Mouse (Mus musculus) kidney, postnatal 0 days (tissue): ENCODE measurements around the gene Hnrnph3. TPM values are rescaled to one million over a fixed set of nuclear protein-coding genes. Genes with fewer than 3 reads are reported as not detected.
A peak's percentile ranks its signal among the peaks of the same experiment; 100 is the strongest.

ENCODE experiments used
- ATAC-seq: fragments of 200-750 bp; cut with Nextera tagmentation; replicated peaks from 2 replicates; pipeline ENCODE4 v1.8.0; 2017; ENCODE audit warnings: low read depth, moderate number of reproducible peaks, moderate TSS enrichment, moderate library complexity; ENCODE audit not compliant: low FRiP score
- DNase-seq: peaks from one replicate; pipeline ENCODE4 v3.0.0-alpha.2; 2016; ENCODE audit warnings: low spot score
- H3K27ac ChIP-seq: fragments of 300-500 bp; sonication (generic); 2 replicates; pipeline ENCODE4 v1.5.1; 2014; ENCODE audit warnings: mild to moderate bottlenecking
- H3K27me3 ChIP-seq: fragments of 300-500 bp; sonication (generic); 2 replicates; pipeline ENCODE4 v1.6.1; 2014; ENCODE audit warnings: low read length, mixed read lengths; ENCODE audit not compliant: insufficient read depth
- H3K36me3 ChIP-seq: fragments of 300-500 bp; sonication (generic); 2 replicates; pipeline ENCODE4 v1.6.1; 2014; ENCODE audit warnings: low read length, mixed read lengths; ENCODE audit not compliant: insufficient read depth
- H3K4me1 ChIP-seq: fragments of 300-500 bp; sonication (generic); replicated peaks from 2 replicates; pipeline ENCODE4 v1.6.1; 2014; ENCODE audit warnings: antibody characterized with exemption, low read length, mixed read lengths; ENCODE audit not compliant: insufficient read depth
- H3K4me2 ChIP-seq: fragments of 300-500 bp; sonication (generic); 2 replicates; pipeline ENCODE4 v1.6.1; 2014; ENCODE audit warnings: mild to moderate bottlenecking, low read length, moderate library complexity, mixed read lengths
- H3K4me3 ChIP-seq: fragments of 300-500 bp; sonication (generic); replicated peaks from 2 replicates; pipeline ENCODE4 v1.5.1; 2014; ENCODE audit warnings: low read depth, low read length
- H3K9ac ChIP-seq: fragments of 300-500 bp; sonication (generic); 2 replicates; pipeline ENCODE4 v1.6.1; 2014; ENCODE audit warnings: low read depth, low read length
- H3K9me3 ChIP-seq: fragments of 300-500 bp; sonication (generic); replicated peaks from 2 replicates; pipeline ENCODE4 v1.6.1; 2016; ENCODE audit warnings: low read length, inconsistent platforms, mixed read lengths
- CTCF ChIP-seq: IDR thresholded peaks from 2 replicates; pipeline ENCODE4 v1.5.1; 2016; ENCODE audit warnings: antibody characterized with exemption, low read depth, mild to moderate bottlenecking, moderate library complexity
- WGBS: fragments of 180-500 bp; shearing (Covaris S2); extraction: QIAGEN DNeasy Blood & Tissue Kit; methylation state at CpG from one replicate; pipeline ENCODE4 v1.1.7; 2014; 5-methylcytosine and 5-hydroxymethylcytosine counted together
- polyA plus RNA-seq: library from polyadenylated mRNA; unstranded; fragments of >200 nt; fragmentation: Nextera tagmentation; extraction: Ambion mirVana; gene quantifications from 2 replicates; pipeline ENCODE4 v1.2.1, GENCODE M21; 2015

The Hnrnph3 gene
- polyA plus RNA-seq, 1 experiment from 2014 or later, result 56.7 TPM

GRCm38 (mm10) chr10:62984072-62984471, 39.9 kb downstream of the Hnrnph3 start:
- TF ChIP-seq CTCF, result no peak
- DNase-seq (no peak), ATAC-seq (no peak)
- Histone ChIP-seq H3K4me1 (0 out of 2 replicates have a peak, but pooled peaks cover 3% of the 10 kb centered on the region), H3K27me3 (no peaks in the 10 kb centered on the region), H3K36me3 (0 out of 2 replicates have a peak, but pooled peaks cover 10% of the 10 kb centered on the region), H3K4me3 (no peak overlapping the region), H3K9ac (no peak overlapping the region), H3K27ac (no peak overlapping the region), H3K9me3 (no peaks in the 10 kb centered on the region), H3K4me2 (no peak overlapping the region)
- WGBS, result 91% methylated on average over 11 of the region's 11 CpGs

- WGBS, result under 1% methylated on average over 69 of the region's 77 CpGs
- TF ChIP-seq CTCF, result peak; percentile 59
- DNase-seq (peak; percentile 85), ATAC-seq (peak; percentile 88)
- peak within 1 kb of the TSS; percentile 76 for H3K4me2 ChIP-seq
- 0 out of 2 replicates have a peak, but pooled peaks cover 10% of the 10 kb centered on the region for H3K36me3 ChIP-seq
- H3K27me3 ChIP-seq, result no peaks in the 10 kb centered on the region
- 0 out of 2 replicates have a peak, but pooled peaks cover 3% of the 10 kb centered on the region for H3K4me1 ChIP-seq
- peak within 1 kb of the TSS; percentile 89 for H3K9ac ChIP-seq
- H3K4me3 ChIP-seq, result peak within 1 kb of the TSS; percentile 84
- H3K9me3 ChIP-seq, result no peaks in the 10 kb centered on the region
- H3K27ac ChIP-seq, result peak within 1 kb of the TSS; percentile 65; the same call in 1 of the 2 replicates
These were observed 43.7 kb downstream of the Hnrnph3 start, which contains the start of gene Rufy2 for GRCm38 (mm10) chr10:62980039-62980954. Gene Rufy2, plus strand, starts transcription at chr10:62980223.

GRCm38 (mm10) chr10:62979667-62980038, 44.4 kb downstream of the Hnrnph3 start:
- TF ChIP-seq CTCF, result no peak
- H3K9me3 ChIP-seq, result no peaks in the 10 kb centered on the region
- H3K4me3 ChIP-seq, result peak overlapping the region; percentile 84
- H3K27ac ChIP-seq, result no peak overlapping the region
- 0 out of 2 replicates have a peak, but pooled peaks cover 3% of the 10 kb centered on the region for H3K4me1 ChIP-seq
- 5% methylated on average over 10 of the region's 10 CpGs for WGBS
- no peak for DNase-seq
- H3K9ac ChIP-seq, result peak overlapping the region; percentile 89
- H3K4me2 ChIP-seq, result peak overlapping the region; percentile 76
- no peak for ATAC-seq
- H3K27me3 ChIP-seq, result no peaks in the 10 kb centered on the region
- H3K36me3 ChIP-seq, result 0 out of 2 replicates have a peak, but pooled peaks cover 6% of the 10 kb centered on the region

GRCm38 (mm10) chr10:62971821-62972220, 52.2 kb downstream of the Hnrnph3 start:
- ATAC-seq, result peak; percentile 73
- peak; percentile 55 for TF ChIP-seq CTCF
- Histone ChIP-seq H3K27ac (no peak overlapping the region), H3K9ac (no peak overlapping the region), H3K4me3 (no peak overlapping the region), H3K9me3 (no peaks in the 10 kb centered on the region), H3K36me3 (no peaks in the 10 kb centered on the region), H3K4me2 (no peak overlapping the region), H3K27me3 (no peaks in the 10 kb centered on the region), H3K4me1 (no peaks in the 10 kb centered on the region)
- WGBS, result 56% methylated on average over 16 of the region's 16 CpGs
- DNase-seq, result peak; percentile 58

GRCm38 (mm10) chr10:62966291-62966690, 57.7 kb downstream of the Hnrnph3 start:
- H3K9ac ChIP-seq, result no peak overlapping the region
- no peak overlapping the region for H3K4me2 ChIP-seq
- ATAC-seq (peak; percentile 57; the same call in 1 of the 2 replicates), DNase-seq (peak; percentile 14)
- H3K4me1 ChIP-seq, result no peaks in the 10 kb centered on the region
- no peaks in the 10 kb centered on the region for H3K27me3 ChIP-seq
- peaks cover 20% of the 10 kb centered on the region for H3K36me3 ChIP-seq
- H3K27ac ChIP-seq, result peak overlapping the region; percentile 6; the same call in 1 of the 2 replicates
- no peak for TF ChIP-seq CTCF
- WGBS, result 66% methylated on average over 15 of the region's 15 CpGs
- no peaks in the 10 kb centered on the region for H3K9me3 ChIP-seq
- H3K4me3 ChIP-seq, result no peak overlapping the region

GRCm38 (mm10) chr10:62965796-62966195, 58.2 kb downstream of the Hnrnph3 start:
- no peaks in the 10 kb centered on the region for H3K9me3 ChIP-seq
- peak overlapping the region; percentile 6; the same call in 1 of the 2 replicates for H3K27ac ChIP-seq
- no peak overlapping the region for H3K4me2 ChIP-seq
- H3K9ac ChIP-seq, result no peak overlapping the region
- TF ChIP-seq CTCF, result no peak
- H3K27me3 ChIP-seq, result no peaks in the 10 kb centered on the region
- no peaks in the 10 kb centered on the region for H3K4me1 ChIP-seq
- peaks cover 22% of the 10 kb centered on the region for H3K36me3 ChIP-seq
- WGBS, result 78% methylated on average over 11 of the region's 11 CpGs
- DNase-seq (no peak), ATAC-seq (no peak)
- H3K4me3 ChIP-seq, result no peak overlapping the region

Other genes starting within 250 kb of the Hnrnph3 start
- 84.2 and 91.3 TPM in 2 replicates for gene Ccar1, start 231.9 kb downstream of the Hnrnph3 start, polyA plus RNA-seq
- gene Tet1, start 115.2 kb downstream of the Hnrnph3 start, polyA plus RNA-seq, result 17.3 and 18.0 TPM in 2 replicates
- 27.3 and 27.6 TPM in 2 replicates for gene Slc25a16, start 103.6 kb downstream of the Hnrnph3 start, polyA plus RNA-seq
- 9.0 and 12.7 TPM in 2 replicates for gene Dna2, start 77.2 kb downstream of the Hnrnph3 start, polyA plus RNA-seq
- 20.8 and 21.5 TPM in 2 replicates for gene Rufy2, start 44.0 kb downstream of the Hnrnph3 start, polyA plus RNA-seq
- 11.6 and 12.6 TPM in 2 replicates for gene Pbld2, start 98 bp upstream of the Hnrnph3 start, polyA plus RNA-seq
- gene Pbld1, start 35.9 kb upstream of the Hnrnph3 start, polyA plus RNA-seq, result 13.7 and 16.0 TPM in 2 replicates
- gene Atoh7, start 75.4 kb upstream of the Hnrnph3 start, polyA plus RNA-seq, result 0.22 and 0.26 TPM in 2 replicates
- not detected in 2 replicates for gene Mypn, start 179.7 kb upstream of the Hnrnph3 start, polyA plus RNA-seq
- gene Herc4, start 219.6 kb upstream of the Hnrnph3 start, polyA plus RNA-seq, result 27.0 and 28.1 TPM in 2 replicates